Mouse (Mus musculus): Measurements from ENCODE around the gene Man1a2. TPM values are rescaled to one million over a fixed set of nuclear protein-coding genes. Genes with fewer than 3 reads are reported as not detected.

Gene Man1a2
- total RNA-seq, 2 experiments from 2014 or later = 78.8 to 86.7 TPM

- peak; percentile 84 for DNase-seq
Observed at GRCm38 (mm10) chr3:100685763-100686370, 564 bp upstream of the Man1a2 start.

GRCm38 (mm10) chr3:100684234-100684975 is 898 bp downstream of the Man1a2 start:
- DNase-seq = peak; percentile 38

DNA sequence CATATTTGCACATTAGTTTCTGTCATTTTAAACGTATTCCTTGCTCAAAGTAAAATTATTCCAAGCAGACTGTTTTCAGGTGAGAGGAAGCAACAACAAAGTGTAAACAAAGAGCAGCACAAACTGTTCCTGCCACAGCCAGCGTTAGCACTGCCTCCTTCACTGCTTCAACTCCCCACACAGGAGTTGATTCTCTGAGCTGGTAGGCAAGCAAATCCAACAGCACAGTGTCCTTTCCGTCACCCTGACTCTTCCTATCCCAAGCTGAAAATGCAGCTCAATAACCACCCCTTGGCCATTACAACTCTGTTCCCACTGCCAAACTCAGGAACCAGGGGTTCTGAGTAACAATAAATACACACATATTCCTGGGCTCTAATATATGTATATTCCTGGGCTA is 2.5 kb downstream of the Man1a2 start:
- DNase-seq = no peak

DNA sequence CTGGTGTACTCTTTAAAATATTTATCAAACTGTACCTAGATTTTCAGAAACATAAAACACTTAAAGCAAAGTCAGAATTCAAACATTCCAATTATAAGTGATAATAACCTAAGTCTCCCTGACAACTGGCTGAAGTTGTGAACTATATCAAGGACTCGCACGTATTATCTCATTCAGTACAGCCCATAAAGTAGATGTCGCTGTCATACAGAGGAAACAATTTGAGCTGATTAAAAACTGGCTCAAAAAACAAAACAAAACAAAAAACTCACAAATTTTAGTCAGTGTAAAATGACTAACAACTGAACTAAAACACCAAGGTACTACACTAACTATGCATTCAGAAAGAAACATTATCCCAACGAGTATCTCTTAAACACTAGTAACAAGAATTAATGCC is 3.0 kb downstream of the Man1a2 start:
- no peak for DNase-seq

GRCm38 (mm10) chr3:100681448-100682092 is 3.7 kb downstream of the Man1a2 start:
- no peak for DNase-seq

- peak; percentile 68 for DNase-seq
Observed at GRCm38 (mm10) chr3:100680226-100680625, 5.1 kb downstream of the Man1a2 start.

DNA sequence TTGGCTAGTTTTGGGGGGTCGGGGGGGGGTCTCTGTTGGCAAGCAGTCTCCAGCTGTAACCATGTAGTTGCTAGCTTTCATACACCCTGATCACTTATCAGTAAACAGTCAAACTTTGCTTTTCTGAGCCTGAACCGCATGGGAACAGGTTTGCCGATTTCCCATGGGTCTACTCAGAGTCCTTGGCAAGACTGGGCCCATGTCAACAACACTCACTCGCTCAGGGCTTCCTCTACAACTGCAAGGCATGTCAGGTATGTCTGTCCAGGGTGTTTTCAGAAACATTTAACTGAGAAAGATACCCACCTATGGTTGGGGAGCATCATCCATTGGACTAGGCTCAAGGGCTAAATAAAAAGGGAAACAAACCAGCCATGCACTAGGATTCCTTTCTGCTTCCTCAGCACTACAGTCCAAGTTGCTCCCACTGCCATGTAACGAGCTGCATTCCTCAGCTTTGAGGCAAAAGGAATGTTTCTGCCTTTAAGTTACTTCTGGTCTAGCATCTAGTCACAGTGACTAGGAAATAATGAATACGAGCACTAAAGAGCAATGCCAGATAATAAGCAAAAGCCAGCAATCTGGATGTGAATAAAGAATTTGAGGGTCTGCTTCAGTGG is 6.2 kb downstream of the Man1a2 start:
- peak; percentile 59 for DNase-seq

GRCm38 (mm10) chr3:100675146-100675545 is 10.2 kb downstream of the Man1a2 start:
- no peak for DNase-seq

GRCm38 (mm10) chr3:100670412-100670811 is 14.9 kb downstream of the Man1a2 start:
- no peak for DNase-seq

DNA sequence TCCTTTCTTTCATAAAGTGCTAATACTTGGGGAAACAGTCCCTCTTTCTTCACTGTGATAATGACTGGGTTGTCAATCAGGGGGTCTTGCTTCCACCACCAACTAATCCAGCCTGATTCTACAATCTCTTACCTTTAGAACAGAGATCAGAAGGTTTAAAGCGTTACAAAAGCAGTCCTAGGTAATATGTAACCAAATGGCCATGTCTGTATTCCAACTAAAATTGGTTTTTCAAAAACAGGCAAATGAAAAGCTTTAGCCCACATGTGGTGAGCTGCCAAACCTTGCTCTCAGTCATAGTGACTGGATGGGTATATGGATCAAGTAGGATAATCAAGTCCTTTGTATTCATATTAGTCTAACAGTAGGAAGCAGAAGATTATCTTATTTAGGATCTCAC is 32.0 kb downstream of the Man1a2 start:
- no peak for DNase-seq

DNA sequence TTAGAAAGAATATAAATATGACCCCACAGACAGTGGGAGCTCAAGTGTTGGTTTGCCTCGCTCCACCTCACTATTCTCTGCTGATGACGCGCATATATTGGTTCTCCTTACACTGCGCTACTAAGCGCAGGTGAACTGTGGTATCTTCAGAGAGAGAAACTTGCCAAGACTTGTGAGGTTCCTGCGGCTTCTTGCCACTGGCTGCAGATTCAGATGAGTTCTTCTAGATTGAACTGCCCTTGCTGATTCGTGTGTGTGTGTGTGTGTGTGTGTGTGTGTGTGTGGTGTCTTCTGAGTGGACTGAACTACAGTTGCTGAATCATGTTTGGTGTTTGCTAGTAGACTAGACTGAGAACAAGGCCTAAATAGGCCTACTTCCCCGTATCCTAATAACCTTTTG is 43.7 kb downstream of the Man1a2 start:
- DNase-seq = peak; percentile 16

DNA sequence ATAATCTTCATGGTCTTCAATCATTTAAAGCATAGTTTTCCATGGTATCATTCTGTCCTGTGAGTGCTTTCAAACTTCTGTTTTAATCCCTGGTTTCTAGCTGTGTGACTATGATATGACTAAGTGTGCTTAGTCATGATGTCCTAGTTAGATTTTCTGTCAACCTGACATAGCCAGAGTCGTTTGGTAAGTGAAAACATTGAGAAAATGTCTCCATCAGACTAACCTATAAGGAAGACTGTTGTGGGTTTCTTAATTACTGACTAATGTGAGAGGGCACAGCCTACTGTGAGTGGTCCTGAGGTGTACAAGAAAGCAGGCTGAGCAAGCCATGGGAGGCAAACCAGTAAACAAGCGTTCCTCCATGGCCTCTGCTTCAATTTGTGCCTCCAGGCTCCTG is 49.0 kb downstream of the Man1a2 start:
- no peak for DNase-seq

DNA sequence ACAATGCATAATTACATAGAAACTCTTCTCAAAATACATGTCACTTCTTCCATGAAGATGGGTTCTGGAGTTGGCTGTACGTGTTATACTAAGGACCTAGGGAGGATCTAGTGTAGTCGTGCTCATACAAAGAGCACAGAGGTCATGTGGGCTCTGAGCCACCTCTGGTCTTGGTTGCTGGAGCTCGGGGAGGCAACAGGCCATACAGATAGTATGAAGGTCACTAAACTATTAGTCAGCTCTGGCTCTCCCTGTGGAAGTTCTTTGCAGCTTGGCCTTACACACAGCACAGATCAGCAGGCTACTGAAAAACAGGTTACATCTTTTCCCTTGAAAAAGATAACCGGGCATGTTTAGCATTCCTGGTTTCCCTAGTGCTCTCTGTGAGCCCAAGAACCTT is 50.5 kb downstream of the Man1a2 start:
- peak; percentile 27 for DNase-seq

- peak; percentile 13 for DNase-seq
Observed at GRCm38 (mm10) chr3:100618511-100618910, 66.8 kb downstream of the Man1a2 start.

GRCm38 (mm10) chr3:100610916-100611315 is 74.4 kb downstream of the Man1a2 start:
- no peak for DNase-seq

DNA sequence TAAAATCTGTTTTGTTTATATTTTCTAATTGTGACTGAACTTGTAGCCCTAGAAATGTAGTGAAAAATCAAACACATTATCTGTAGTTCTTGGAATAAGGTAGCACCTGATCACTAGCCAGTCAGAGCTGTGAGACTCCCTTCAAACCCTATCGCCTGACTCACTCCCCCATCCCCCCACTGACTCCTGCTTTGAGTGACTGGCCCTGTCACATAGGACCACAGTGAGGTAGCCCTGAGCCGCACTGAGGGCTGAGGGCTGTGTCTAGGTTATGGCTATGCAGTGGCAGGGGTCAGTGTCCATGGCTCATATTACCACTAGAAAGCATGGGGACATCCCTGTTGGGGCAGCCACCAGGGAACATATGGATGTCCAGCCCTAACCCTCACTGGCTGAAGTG is 80.8 kb downstream of the Man1a2 start:
- DNase-seq = no peak

GRCm38 (mm10) chr3:100599265-100599820 is 86.0 kb downstream of the Man1a2 start:
- DNase-seq = no peak

- DNase-seq = no peak
Observed at GRCm38 (mm10) chr3:100591053-100591452, 94.2 kb downstream of the Man1a2 start.

DNA sequence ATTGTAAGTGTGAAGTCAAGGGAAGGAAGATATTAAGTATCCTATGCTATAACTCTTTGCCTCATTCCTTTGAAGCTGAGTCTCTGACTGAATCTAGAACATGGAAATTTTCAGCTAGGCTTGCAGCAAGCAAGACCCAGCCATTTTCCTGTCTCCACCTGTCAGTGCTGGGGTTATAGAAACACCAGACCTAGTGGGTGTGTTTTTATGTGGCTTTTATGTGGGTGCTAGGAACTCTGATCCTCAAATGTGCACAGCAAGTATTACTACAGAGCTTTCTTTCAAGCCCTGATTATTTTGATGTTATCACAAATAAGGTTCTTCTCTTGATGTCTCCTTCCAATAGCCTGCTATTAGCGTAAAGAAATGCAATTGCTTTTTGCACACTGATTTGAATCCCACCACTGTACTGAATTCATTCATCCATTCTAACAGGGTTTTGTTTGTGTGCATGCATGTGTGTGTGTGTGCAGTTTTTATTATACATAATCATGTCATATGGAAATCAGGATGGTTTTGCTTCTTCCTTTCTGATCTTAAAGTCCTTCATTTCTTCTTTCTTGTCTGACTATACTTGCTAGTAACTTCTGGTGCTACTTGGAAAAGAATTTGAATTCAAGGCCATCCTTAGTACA is 102.5 kb downstream of the Man1a2 start:
- no peak for DNase-seq

DNA sequence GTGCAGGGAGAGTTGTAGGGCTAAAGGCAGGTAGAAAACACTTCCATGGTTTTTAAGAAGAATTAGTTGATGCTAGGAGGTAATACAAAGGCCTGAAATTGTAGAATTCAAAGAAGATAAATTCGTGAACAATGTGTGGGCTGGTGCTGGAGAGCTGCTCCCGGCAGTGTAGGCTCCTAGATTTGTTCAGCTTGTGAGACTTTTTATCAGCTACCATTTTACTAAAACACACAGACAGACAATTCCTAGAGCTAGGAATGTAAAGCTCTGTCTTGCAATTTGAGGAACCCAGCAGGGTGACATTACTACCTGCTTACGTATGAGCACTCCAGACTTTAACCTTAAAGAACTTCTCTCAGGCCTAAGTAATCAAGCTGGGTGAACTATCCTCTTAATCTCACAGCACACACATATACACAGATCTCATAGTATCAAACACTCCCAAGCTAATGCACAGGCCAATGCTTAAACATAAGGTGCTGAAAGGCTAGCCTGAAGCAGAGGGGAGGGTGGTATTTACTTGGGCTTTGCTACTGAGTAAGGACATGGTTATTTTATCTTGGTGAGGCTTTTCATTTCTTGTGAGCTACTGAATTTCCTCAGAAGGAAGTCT is 112.6 kb downstream of the Man1a2 start:
- no peak for DNase-seq

DNA sequence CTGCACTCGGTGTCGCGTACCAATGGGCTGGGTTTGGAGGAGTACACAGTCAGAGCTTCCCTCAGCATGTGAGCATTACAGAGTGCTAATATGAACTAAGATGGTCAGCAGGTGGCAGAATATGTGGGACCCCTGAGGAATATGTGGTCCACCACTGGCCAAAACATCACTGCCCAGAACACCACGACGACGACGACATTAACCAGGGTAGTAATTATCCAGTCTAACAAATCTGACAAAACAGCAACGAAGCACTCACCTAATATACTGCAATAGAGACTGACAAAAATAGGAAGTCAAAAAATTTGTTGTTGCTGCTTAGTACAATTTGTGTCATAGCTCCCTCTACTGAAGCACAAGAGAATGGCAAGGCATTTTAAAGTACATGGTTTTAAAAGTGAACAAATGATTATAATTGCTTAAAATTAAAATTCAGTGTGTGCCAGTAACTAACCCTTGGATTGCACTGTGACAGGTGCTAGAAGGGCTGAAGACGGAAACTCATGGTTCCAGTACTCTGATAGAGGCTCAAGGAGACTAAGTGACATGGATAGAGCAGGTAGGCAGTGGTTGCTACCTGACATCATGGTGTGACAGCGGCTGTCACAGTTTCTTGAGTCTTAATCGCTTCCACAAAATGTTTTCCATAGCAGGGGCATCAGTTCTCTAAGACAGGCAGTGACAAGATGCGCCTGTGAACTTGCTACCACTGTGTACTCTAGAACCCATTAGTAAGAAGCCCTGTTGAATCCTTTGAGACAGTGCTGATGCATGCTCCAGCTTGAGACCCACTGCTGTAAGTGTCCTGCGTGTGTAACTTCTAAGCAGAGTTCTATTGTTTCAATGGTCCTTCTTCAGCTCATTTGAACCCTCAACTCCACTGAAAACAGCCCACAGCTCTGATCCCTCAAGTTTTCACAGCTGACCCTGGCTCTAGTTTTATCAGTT is 116.6 kb downstream of the Man1a2 start:
- no peak for DNase-seq
